Mouse (Mus musculus) thymus, adult 2 months (tissue): ENCODE measurements around the gene Unkl.

Experiments used
- CTCF ChIP-seq: fragments of 200-500 bp; IDR thresholded peaks from 2 replicates; pipeline ENCODE4 v1.5.1; 2012; ENCODE audit warnings: mild to moderate bottlenecking, control low read depth, low read length, moderate library complexity, borderline replicate concordance; ENCODE audit not compliant: control insufficient read depth, poor library complexity, insufficient read depth; ENCODE audit errors: extremely low read depth
- POLR2A ChIP-seq: fragments of 200-500 bp; IDR thresholded peaks from 2 replicates; pipeline ENCODE4 v1.6.1; 2012; ENCODE audit warnings: mild to moderate bottlenecking, low read length, control low read depth, moderate library complexity; ENCODE audit not compliant: control insufficient read depth, poor library complexity, insufficient read depth; ENCODE audit errors: extremely low read depth

GRCm38 (mm10) chr17:25184129-25184691 is 4.0 kb upstream of the Unkl start, which contains the start of gene BC003965:
- peak; percentile 76 for TF ChIP-seq POLR2A
- no peak for TF ChIP-seq CTCF
